Mouse (Mus musculus): ENCODE data around the gene Lama2. TPM values are rescaled to one million over a fixed set of nuclear protein-coding genes. Genes with fewer than 3 reads are reported as not detected.
A peak's percentile ranks its signal among the peaks of the same experiment; 100 is the strongest.

Lama2 gene
- polyA plus RNA-seq, 1 experiment from 2014 or later: 14.0 TPM

DNA sequence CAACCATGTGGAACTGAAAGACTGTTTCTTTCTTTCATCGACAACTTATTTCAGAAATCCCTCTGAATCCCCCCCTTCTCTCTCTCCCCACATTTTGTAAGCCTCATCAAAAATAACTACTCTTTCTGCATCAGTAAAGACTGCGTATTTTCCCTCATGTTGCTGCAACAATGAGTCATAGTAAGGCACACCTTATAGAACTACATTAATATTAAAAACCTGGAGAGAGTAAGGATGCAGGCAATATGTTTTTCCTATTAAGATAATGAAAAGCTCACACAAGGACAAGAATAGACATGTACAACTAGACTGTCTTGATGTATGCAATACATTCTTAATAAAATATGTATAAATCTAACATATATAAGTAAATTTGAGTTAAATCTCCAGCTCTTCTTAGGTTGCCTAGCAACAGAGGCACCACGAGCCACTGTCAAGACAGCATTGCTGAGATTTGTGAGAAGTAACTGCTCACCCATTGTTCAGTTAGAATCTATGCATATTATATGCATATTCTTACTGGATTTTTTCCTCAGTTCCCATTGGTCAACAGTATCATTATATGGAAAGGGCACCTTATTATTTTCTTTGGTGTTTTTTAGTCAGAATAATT, 110.6 kb downstream of the Lama2 start:
- no peak overlapping the region for H3K27ac ChIP-seq
- H3K4me2 ChIP-seq: no peak overlapping the region
- H3K27me3 ChIP-seq: no peaks in the 10 kb centered on the region
- H3K4me1 ChIP-seq: no peaks in the 10 kb centered on the region
- H3K4me3 ChIP-seq (replicated peaks): no peak overlapping the region
- 81% methylated on average over 3 of the region's 3 CpGs for WGBS
- H3K36me3 ChIP-seq: no peaks in the 10 kb centered on the region
- ATAC-seq (replicated peaks; ENCODE audit: low FRiP score): no peak
- no peaks in the 10 kb centered on the region for H3K9me3 ChIP-seq (replicated peaks)
- no peak overlapping the region for H3K9ac ChIP-seq

DNA sequence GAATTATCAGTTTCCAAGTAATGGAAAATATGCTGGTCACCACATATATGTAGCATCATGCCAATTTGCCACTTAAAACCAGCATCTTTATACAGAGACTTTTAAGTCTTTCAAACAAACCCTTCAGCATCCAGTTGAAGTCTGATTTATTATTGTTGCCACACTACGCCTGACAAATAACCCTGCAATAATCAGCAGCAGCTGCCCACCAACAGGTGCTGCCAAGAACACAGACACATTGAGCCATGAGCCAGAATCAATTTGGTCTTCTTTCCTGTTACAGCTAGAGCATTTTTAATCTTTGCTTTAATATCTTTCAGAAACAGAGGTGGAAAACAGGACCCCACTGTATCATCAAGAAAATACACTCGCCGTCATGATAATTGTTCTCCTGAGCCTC, 118.7 kb downstream of the Lama2 start:
- Histone ChIP-seq H3K27ac (no peak overlapping the region), H3K9ac (no peak overlapping the region), H3K4me2 (no peak overlapping the region), H3K4me3 (replicated peaks) (no peak overlapping the region), H3K27me3 (no peaks in the 10 kb centered on the region), H3K9me3 (replicated peaks) (no peaks in the 10 kb centered on the region), H3K36me3 (no peaks in the 10 kb centered on the region), H3K4me1 (no peaks in the 10 kb centered on the region)
- no peak for ATAC-seq (replicated peaks; ENCODE audit: low FRiP score)
- 86% methylated on average over 3 of the region's 3 CpGs for WGBS

DNA sequence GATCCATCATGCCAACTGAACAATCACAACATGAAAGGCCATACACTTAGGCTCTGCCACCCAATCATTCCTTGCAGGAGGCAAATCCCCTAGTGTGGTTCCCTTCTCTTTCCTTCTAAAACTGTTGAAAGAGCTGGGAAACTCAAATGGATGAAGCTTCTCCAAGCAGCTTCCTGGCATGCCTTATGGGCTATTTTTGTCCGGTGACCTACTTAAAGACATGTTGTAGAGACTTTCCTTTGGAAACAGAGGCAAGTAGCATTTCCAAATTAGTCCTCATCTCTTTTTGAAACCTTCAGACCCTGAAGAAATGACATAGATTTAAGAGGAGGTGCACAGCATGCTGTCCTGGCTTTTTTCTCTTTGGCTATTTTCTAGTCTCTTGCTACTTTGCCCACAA, 131.1 kb downstream of the Lama2 start:
- Histone ChIP-seq H3K4me2 (no peak overlapping the region), H3K9me3 (replicated peaks) (no peaks in the 10 kb centered on the region), H3K4me3 (replicated peaks) (no peak overlapping the region), H3K4me1 (no peaks in the 10 kb centered on the region), H3K9ac (no peak overlapping the region), H3K27ac (no peak overlapping the region), H3K36me3 (no peaks in the 10 kb centered on the region), H3K27me3 (no peaks in the 10 kb centered on the region)
- 87% methylated on average over 1 of the region's 1 CpGs for WGBS
- ATAC-seq (replicated peaks; ENCODE audit: low FRiP score): no peak

DNA sequence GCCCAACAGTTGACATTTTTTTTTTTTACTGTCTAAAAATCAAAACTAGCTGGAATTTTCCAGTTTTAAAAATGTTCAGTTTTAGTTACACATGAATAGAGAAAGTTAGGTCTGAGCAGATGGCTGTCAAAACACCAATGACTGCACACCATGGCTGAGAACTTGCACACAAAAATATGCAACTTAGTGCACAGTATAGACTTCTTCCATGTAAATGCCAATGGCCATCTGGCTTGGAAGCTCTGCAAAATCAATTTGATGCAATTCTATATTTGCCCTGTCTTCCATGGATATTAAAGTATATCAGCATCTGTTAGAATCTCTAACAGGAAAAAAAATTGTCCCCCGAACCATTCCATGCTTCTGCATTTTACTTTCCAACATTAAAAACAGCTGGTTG, 135.5 kb downstream of the Lama2 start:
- H3K4me2 ChIP-seq: no peak overlapping the region
- H3K27ac ChIP-seq: no peak overlapping the region
- H3K27me3 ChIP-seq: no peaks in the 10 kb centered on the region
- no peak overlapping the region for H3K9ac ChIP-seq
- H3K4me1 ChIP-seq: no peaks in the 10 kb centered on the region
- 87% methylated on average over 1 of the region's 1 CpGs for WGBS
- no peak for ATAC-seq (replicated peaks; ENCODE audit: low FRiP score)
- H3K9me3 ChIP-seq (replicated peaks): no peaks in the 10 kb centered on the region
- H3K36me3 ChIP-seq: no peaks in the 10 kb centered on the region
- H3K4me3 ChIP-seq (replicated peaks): no peak overlapping the region

DNA sequence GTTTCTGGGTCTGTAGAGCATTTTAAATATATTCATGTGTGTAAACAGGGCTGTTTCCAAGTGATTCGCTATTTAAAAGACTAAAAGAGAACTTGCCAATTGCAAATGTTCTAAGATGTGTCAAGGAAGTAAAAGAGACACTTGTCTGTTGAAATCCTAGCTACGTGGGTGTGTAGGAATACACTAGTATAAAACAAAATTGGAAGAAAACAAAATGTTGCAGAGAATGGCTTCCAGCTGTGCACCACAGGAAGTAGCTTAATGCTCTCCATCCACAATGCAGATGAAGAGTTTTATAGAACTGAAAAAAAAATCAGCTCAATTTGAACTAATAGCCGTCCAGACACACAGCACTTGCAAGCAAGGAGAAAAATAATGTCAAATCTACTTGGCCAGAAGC, 144.0 kb downstream of the Lama2 start:
- WGBS: 43% methylated on average over 3 of the region's 3 CpGs
- ATAC-seq (replicated peaks; ENCODE audit: low FRiP score): no peak
- Histone ChIP-seq H3K4me2 (no peak overlapping the region), H3K36me3 (no peaks in the 10 kb centered on the region), H3K4me1 (no peaks in the 10 kb centered on the region), H3K9me3 (replicated peaks) (no peaks in the 10 kb centered on the region), H3K9ac (no peak overlapping the region), H3K4me3 (replicated peaks) (no peak overlapping the region), H3K27me3 (no peaks in the 10 kb centered on the region), H3K27ac (no peak overlapping the region)

DNA sequence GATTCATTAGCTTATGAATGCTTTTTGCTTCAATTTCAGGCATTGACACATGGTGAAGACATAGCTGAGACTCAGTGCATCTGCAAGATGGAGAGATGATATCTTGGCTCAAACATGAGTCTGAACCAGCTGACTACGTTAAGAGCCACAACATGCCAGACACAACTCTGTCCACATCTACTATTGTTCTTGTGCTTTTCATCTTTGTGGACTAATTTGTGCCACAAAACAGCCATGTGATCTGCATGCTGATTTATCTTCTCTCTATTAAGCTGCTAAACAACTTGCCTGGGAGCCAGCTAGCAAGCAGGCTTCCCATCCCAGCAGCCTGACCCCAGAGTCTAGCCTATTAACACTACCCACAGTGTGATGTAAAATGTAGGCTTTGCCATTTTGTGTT, 151.3 kb downstream of the Lama2 start:
- Histone ChIP-seq H3K4me3 (replicated peaks) (no peak overlapping the region), H3K27ac (no peak overlapping the region), H3K4me2 (no peak overlapping the region), H3K9ac (no peak overlapping the region), H3K4me1 (no peaks in the 10 kb centered on the region), H3K9me3 (replicated peaks) (no peaks in the 10 kb centered on the region), H3K36me3 (no peaks in the 10 kb centered on the region), H3K27me3 (no peaks in the 10 kb centered on the region)
- no peak for ATAC-seq (replicated peaks; ENCODE audit: low FRiP score)
- 83% methylated on average over 1 of the region's 1 CpGs for WGBS

DNA sequence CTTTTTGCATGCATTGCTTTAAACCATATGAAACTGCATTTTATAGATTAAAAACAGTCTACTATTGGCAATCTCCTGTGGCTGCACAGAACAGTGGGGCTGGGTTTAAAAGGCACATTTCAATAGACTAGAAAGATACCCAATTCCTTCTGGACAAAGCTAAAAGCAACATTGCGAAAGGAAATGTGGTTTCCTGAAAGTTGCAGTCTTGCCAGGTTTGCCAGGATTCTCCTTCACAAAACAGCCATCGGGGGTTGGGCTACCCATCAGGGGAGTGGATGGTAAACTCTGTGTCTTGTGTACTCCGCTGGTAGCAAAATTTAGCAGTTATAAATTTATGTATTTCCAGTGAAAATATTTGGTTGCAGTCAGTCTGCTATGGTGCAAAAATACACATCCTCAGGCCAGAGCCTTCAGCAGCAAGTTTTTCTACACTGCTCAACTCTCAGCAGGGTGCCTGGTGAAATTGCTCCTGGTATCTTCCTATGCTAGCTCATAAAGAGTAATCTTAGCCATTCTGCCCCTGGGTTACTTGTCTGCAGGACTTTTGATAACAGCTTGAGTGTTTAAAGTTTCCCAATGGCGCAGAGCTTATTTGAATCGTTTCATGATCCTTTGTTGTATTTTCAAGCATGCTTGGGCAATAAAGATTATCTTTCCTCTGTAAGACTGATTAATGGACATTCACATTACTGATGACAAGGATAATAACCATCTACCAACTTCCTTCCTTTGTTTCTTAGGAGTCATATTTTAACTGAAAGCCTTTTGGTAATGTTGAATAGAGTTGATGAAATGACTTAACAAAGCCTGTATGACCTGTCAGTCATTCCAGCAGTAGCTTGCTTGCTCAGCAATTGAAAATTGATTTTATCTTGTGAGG, 205.7 kb downstream of the Lama2 start:
- H3K9ac ChIP-seq: no peak overlapping the region
- ATAC-seq (replicated peaks; ENCODE audit: low FRiP score): no peak
- no peaks in the 10 kb centered on the region for H3K4me1 ChIP-seq
- 58% methylated on average over 5 of the region's 5 CpGs for WGBS
- H3K4me2 ChIP-seq: no peak overlapping the region
- no peaks in the 10 kb centered on the region for H3K27me3 ChIP-seq
- H3K27ac ChIP-seq: no peak overlapping the region
- H3K4me3 ChIP-seq (replicated peaks): no peak overlapping the region
- no peaks in the 10 kb centered on the region for H3K9me3 ChIP-seq (replicated peaks)
- no peaks in the 10 kb centered on the region for H3K36me3 ChIP-seq

DNA sequence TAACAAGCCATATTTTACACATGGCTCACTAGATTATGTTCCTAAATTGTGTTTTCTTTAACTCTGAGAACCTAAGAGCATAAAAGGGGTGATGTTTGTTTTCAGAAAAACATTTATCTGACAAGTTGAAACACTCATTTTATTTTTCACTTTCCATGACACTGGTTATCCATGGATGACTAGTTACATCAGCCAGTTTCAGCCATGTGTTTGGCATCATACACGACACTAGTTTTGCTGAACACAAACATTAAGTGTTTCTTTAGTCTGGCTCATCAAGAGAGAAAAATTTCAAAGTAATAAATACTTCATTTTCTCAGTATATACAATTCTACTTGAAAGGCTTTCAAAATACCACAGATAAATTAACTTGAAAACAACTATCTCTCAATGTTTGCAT, 228.8 kb downstream of the Lama2 start:
- 44% methylated on average over 1 of the region's 1 CpGs for WGBS
- Histone ChIP-seq H3K36me3 (no peaks in the 10 kb centered on the region), H3K4me3 (replicated peaks) (no peak overlapping the region), H3K9me3 (replicated peaks) (no peaks in the 10 kb centered on the region), H3K4me1 (no peaks in the 10 kb centered on the region), H3K4me2 (no peak overlapping the region), H3K27ac (no peak overlapping the region), H3K9ac (no peak overlapping the region), H3K27me3 (no peaks in the 10 kb centered on the region)
- ATAC-seq (replicated peaks; ENCODE audit: low FRiP score): no peak

DNA sequence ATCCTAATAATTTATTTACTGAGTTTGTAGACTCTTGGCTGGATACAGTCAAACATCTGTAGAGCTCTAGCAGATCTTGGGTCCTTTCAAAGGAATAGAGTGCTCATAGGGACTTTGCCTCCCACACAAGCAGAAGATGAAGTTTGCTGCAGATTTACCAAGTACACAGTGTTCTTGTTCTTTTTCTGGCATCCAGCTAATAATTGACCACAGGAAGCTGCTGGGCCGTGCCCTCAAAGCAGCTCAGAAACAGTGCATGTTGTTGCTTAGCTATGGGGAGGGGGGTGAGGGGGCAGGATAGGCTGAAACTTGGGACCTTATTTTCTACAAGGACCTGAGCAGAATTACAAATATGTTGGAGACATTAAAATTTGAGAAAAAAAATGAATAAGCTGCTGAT, 232.0 kb downstream of the Lama2 start:
- H3K4me1 ChIP-seq: no peaks in the 10 kb centered on the region
- no peaks in the 10 kb centered on the region for H3K27me3 ChIP-seq
- no peak overlapping the region for H3K4me3 ChIP-seq (replicated peaks)
- 26% methylated on average over 1 of the region's 1 CpGs for WGBS
- no peaks in the 10 kb centered on the region for H3K9me3 ChIP-seq (replicated peaks)
- peak; percentile 91 for ATAC-seq (replicated peaks; ENCODE audit: low FRiP score)
- H3K9ac ChIP-seq: no peak overlapping the region
- no peaks in the 10 kb centered on the region for H3K36me3 ChIP-seq
- 0 out of 2 replicates have a peak overlapping the region, but pooled peaks have one; percentile 27 for H3K27ac ChIP-seq
- no peak overlapping the region for H3K4me2 ChIP-seq

DNA sequence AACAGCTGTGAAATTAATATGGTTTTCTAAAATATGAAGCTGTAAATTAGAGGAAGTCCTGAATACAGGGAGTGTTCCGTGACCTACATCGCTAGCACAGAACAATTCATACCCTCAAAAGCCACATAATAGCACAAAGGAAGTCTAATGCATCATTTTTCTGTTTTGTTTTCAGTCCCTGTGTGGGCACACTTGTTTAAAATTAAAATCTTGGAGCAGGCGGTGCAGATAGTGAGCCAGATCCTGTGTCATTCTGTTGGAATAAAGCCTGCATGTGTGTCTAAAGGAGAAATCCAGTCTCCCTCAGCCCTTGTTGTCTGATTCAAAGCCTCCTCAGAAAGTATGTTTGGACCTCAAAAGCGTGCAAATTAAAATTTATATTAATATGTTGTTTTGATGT, 234.9 kb downstream of the Lama2 start:
- Histone ChIP-seq H3K27ac (no peak overlapping the region), H3K36me3 (no peaks in the 10 kb centered on the region), H3K9me3 (replicated peaks) (no peaks in the 10 kb centered on the region), H3K4me3 (replicated peaks) (no peak overlapping the region), H3K4me1 (no peaks in the 10 kb centered on the region), H3K4me2 (no peak overlapping the region), H3K9ac (no peak overlapping the region), H3K27me3 (no peaks in the 10 kb centered on the region)
- ATAC-seq (replicated peaks; ENCODE audit: low FRiP score): no peak
- 81% methylated on average over 4 of the region's 4 CpGs for WGBS

DNA sequence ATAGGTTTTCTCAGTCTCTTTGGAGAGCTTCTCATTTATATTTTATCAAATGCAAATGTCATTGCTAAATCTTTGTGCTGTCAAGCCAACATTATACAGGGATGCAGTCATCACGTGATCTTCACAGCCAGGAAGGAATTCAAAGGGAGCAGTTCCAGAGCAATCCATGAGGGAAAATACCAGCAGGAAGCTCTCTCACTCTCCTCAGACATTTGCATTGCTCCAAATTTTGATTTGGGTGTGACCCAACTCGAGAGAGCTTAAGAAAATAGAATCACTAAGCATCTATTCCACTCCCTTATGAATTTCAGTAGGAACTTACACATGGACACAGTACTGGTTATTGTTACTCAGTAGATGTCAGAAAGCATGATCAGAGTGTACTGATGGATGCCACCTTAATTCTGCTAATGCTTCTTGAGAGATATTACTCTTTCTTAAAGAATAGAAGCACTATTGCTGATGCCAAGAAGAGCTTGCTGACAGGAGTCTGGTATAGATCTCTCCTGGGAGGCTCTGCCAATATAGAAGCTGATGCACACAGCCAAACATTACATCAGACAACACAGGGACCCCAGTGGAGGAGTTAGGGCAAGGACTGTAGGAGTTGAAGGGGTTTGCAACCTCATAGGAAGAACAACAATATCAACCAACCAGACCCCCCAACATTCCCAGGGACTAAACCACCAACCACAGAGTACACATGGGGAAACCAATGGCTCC, 236.5 kb downstream of the Lama2 start:
- H3K36me3 ChIP-seq: no peaks in the 10 kb centered on the region
- no peak for ATAC-seq (replicated peaks; ENCODE audit: low FRiP score)
- H3K9me3 ChIP-seq (replicated peaks): no peaks in the 10 kb centered on the region
- H3K27me3 ChIP-seq: no peaks in the 10 kb centered on the region
- no peak overlapping the region for H3K4me2 ChIP-seq
- H3K27ac ChIP-seq: no peak overlapping the region
- H3K4me3 ChIP-seq (replicated peaks): no peak overlapping the region
- WGBS: 58% methylated on average over 2 of the region's 2 CpGs
- no peaks in the 10 kb centered on the region for H3K4me1 ChIP-seq
- H3K9ac ChIP-seq: no peak overlapping the region

DNA sequence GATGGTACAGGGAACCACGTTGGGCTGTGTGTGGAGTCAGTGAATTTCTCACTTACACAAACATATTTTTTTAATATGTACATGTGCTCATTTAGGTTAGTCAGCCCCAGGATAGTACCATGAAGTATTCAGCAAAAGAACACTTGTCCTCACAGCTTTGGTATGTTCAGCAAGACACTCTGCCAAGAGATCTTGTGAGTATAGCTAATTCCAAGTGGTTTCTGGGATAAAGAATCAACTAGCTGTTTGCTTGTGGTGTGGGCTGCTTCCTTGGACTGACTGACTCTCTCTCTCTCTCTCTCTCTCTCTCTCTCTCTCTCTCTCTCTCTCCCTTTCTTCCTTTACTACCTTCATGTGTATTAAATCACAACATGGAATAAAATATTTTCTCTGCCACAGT, 241.3 kb downstream of the Lama2 start:
- Histone ChIP-seq H3K9ac (no peak overlapping the region), H3K9me3 (replicated peaks) (no peaks in the 10 kb centered on the region), H3K4me1 (no peaks in the 10 kb centered on the region), H3K4me2 (no peak overlapping the region), H3K4me3 (replicated peaks) (no peak overlapping the region), H3K36me3 (no peaks in the 10 kb centered on the region), H3K27ac (no peak overlapping the region), H3K27me3 (no peaks in the 10 kb centered on the region)
- 41% methylated on average over 1 of the region's 1 CpGs for WGBS
- no peak for ATAC-seq (replicated peaks; ENCODE audit: low FRiP score)

All from kidney, embryonic 15.5 days (tissue).